Mouse (Mus musculus): ENCODE data around the gene Amn1. TPM values are rescaled to one million over a fixed set of nuclear protein-coding genes. Genes with fewer than 3 reads are reported as not detected.

Amn1 gene
- polyA plus RNA-seq, 1 experiment from 2014 or later, result 112 TPM

- peak overlapping the region; percentile 83 for H3K4me2 ChIP-seq (ENCODE audit: low read length)
- no peaks in the 10 kb centered on the region for H3K27me3 ChIP-seq (ENCODE audit: control insufficient read depth, insufficient read depth, low read depth, low read length)
- H3K4me3 ChIP-seq (ENCODE audit: low read depth, low read length), result peak overlapping the region; percentile 44
- H3K9me3 ChIP-seq (replicated peaks; ENCODE audit: control insufficient read depth, low read length, poor library complexity, severe bottlenecking), result no peaks in the 10 kb centered on the region
- H3K9ac ChIP-seq (ENCODE audit: low read depth, low read length), result peak overlapping the region; percentile 56
- ATAC-seq, result peak; percentile 95
- H3K4me1 ChIP-seq (ENCODE audit: control insufficient read depth, insufficient read depth, low read length), result peaks cover 8% of the 10 kb centered on the region
- no peaks in the 10 kb centered on the region for H3K36me3 ChIP-seq (ENCODE audit: control insufficient read depth, insufficient read depth, low read length)
- H3K27ac ChIP-seq (ENCODE audit: low read length), result no peak overlapping the region
- 4% methylated on average over 36 of the region's 36 CpGs for WGBS
These were observed 46.9 kb downstream of the Amn1 start for GRCm38 (mm10) chr6:149141393-149142173.

- Histone ChIP-seq H3K4me3 (ENCODE audit: low read depth, low read length) (no peak within 1 kb of the TSS), H3K27me3 (ENCODE audit: control insufficient read depth, insufficient read depth, low read depth, low read length) (no peaks in the 10 kb centered on the region), H3K36me3 (ENCODE audit: control insufficient read depth, insufficient read depth, low read length) (no peaks in the 10 kb centered on the region), H3K4me2 (ENCODE audit: low read length) (no peak within 1 kb of the TSS), H3K4me1 (ENCODE audit: control insufficient read depth, insufficient read depth, low read length) (peaks cover 8% of the 10 kb centered on the region), H3K27ac (ENCODE audit: low read length) (no peak within 1 kb of the TSS), H3K9ac (ENCODE audit: low read depth, low read length) (no peak within 1 kb of the TSS), H3K9me3 (replicated peaks; ENCODE audit: control insufficient read depth, low read length, poor library complexity, severe bottlenecking) (no peaks in the 10 kb centered on the region)
- WGBS, result 85% methylated on average over 1 of the region's 1 CpGs
- no peak for ATAC-seq
These were observed 49.0 kb downstream of the Amn1 start, which contains the start of gene Etfbkmt for GRCm38 (mm10) chr6:149139471-149139870. TSS of gene Etfbkmt (plus strand) at chr6:149139849.

GRCm38 (mm10) chr6:149139011-149139410 lies 49.5 kb downstream of the Amn1 start:
- no peak overlapping the region for H3K9ac ChIP-seq (ENCODE audit: low read depth, low read length)
- peaks cover 8% of the 10 kb centered on the region for H3K4me1 ChIP-seq (ENCODE audit: control insufficient read depth, insufficient read depth, low read length)
- H3K4me3 ChIP-seq (ENCODE audit: low read depth, low read length), result no peak overlapping the region
- H3K9me3 ChIP-seq (replicated peaks; ENCODE audit: control insufficient read depth, low read length, poor library complexity, severe bottlenecking), result no peaks in the 10 kb centered on the region
- 96% methylated on average over 3 of the region's 3 CpGs for WGBS
- no peak overlapping the region for H3K4me2 ChIP-seq (ENCODE audit: low read length)
- H3K27ac ChIP-seq (ENCODE audit: low read length), result no peak overlapping the region
- H3K36me3 ChIP-seq (ENCODE audit: control insufficient read depth, insufficient read depth, low read length), result no peaks in the 10 kb centered on the region
- ATAC-seq, result no peak
- no peaks in the 10 kb centered on the region for H3K27me3 ChIP-seq (ENCODE audit: control insufficient read depth, insufficient read depth, low read depth, low read length)

GRCm38 (mm10) chr6:149137936-149138335 lies 50.6 kb downstream of the Amn1 start:
- Histone ChIP-seq H3K4me2 (ENCODE audit: low read length) (no peak overlapping the region), H3K27ac (ENCODE audit: low read length) (no peak overlapping the region), H3K9ac (ENCODE audit: low read depth, low read length) (no peak overlapping the region), H3K4me3 (ENCODE audit: low read depth, low read length) (no peak overlapping the region), H3K27me3 (ENCODE audit: control insufficient read depth, insufficient read depth, low read depth, low read length) (no peaks in the 10 kb centered on the region), H3K9me3 (replicated peaks; ENCODE audit: control insufficient read depth, low read length, poor library complexity, severe bottlenecking) (no peaks in the 10 kb centered on the region), H3K36me3 (ENCODE audit: control insufficient read depth, insufficient read depth, low read length) (no peaks in the 10 kb centered on the region), H3K4me1 (ENCODE audit: control insufficient read depth, insufficient read depth, low read length) (peaks cover 8% of the 10 kb centered on the region)
- WGBS, result 90% methylated on average over 2 of the region's 2 CpGs
- no peak for ATAC-seq

GRCm38 (mm10) chr6:149135631-149136030 lies 52.9 kb downstream of the Amn1 start:
- H3K27me3 ChIP-seq (ENCODE audit: control insufficient read depth, insufficient read depth, low read depth, low read length), result no peaks in the 10 kb centered on the region
- no peak for ATAC-seq

GRCm38 (mm10) chr6:149134391-149135150 lies 53.9 kb downstream of the Amn1 start:
- Histone ChIP-seq H3K27ac (ENCODE audit: low read length) (no peak overlapping the region), H3K4me2 (ENCODE audit: low read length) (no peak overlapping the region), H3K9me3 (replicated peaks; ENCODE audit: control insufficient read depth, low read length, poor library complexity, severe bottlenecking) (no peaks in the 10 kb centered on the region), H3K36me3 (ENCODE audit: control insufficient read depth, insufficient read depth, low read length) (no peaks in the 10 kb centered on the region), H3K4me1 (ENCODE audit: control insufficient read depth, insufficient read depth, low read length) (no peaks in the 10 kb centered on the region), H3K4me3 (ENCODE audit: low read depth, low read length) (no peak overlapping the region), H3K9ac (ENCODE audit: low read depth, low read length) (no peak overlapping the region), H3K27me3 (ENCODE audit: control insufficient read depth, insufficient read depth, low read depth, low read length) (no peaks in the 10 kb centered on the region)
- ATAC-seq, result no peak
- WGBS, result 23% methylated on average over 5 of the region's 5 CpGs

More at GRCm38 (mm10) chr6:149135631-149136030, 52.9 kb downstream of the Amn1 start:
- Histone ChIP-seq H3K4me3 (ENCODE audit: low read depth, low read length) (no peak overlapping the region), H3K27ac (ENCODE audit: low read length) (no peak overlapping the region), H3K4me1 (ENCODE audit: control insufficient read depth, insufficient read depth, low read length) (no peaks in the 10 kb centered on the region), H3K36me3 (ENCODE audit: control insufficient read depth, insufficient read depth, low read length) (no peaks in the 10 kb centered on the region), H3K9ac (ENCODE audit: low read depth, low read length) (no peak overlapping the region), H3K4me2 (ENCODE audit: low read length) (no peak overlapping the region), H3K9me3 (replicated peaks; ENCODE audit: control insufficient read depth, low read length, poor library complexity, severe bottlenecking) (no peaks in the 10 kb centered on the region)
- 80% methylated on average over 6 of the region's 6 CpGs for WGBS

- ATAC-seq, result peak; percentile 73; the same call in 1 of the 2 replicates
- 27% methylated on average over 5 of the region's 5 CpGs for whole genome bisulfite sequencing
- no peak overlapping the region for H3K27ac ChIP-seq (ENCODE audit: low read length)
- H3K27me3 ChIP-seq (ENCODE audit: control insufficient read depth, insufficient read depth, low read depth, low read length), result no peaks in the 10 kb centered on the region
- H3K4me1 ChIP-seq (ENCODE audit: control insufficient read depth, insufficient read depth, low read length), result no peaks in the 10 kb centered on the region
- H3K9me3 ChIP-seq (replicated peaks; ENCODE audit: control insufficient read depth, low read length, poor library complexity, severe bottlenecking), result no peaks in the 10 kb centered on the region
- H3K36me3 ChIP-seq (ENCODE audit: control insufficient read depth, insufficient read depth, low read length), result no peaks in the 10 kb centered on the region
- H3K4me2 ChIP-seq (ENCODE audit: low read length), result no peak overlapping the region
- H3K4me3 ChIP-seq (ENCODE audit: low read depth, low read length), result no peak overlapping the region
- no peak overlapping the region for H3K9ac ChIP-seq (ENCODE audit: low read depth, low read length)
These were observed 56.0 kb downstream of the Amn1 start for GRCm38 (mm10) chr6:149132311-149133077.

GRCm38 (mm10) chr6:149131111-149131510 lies 57.4 kb downstream of the Amn1 start:
- Histone ChIP-seq H3K36me3 (ENCODE audit: control insufficient read depth, insufficient read depth, low read length) (no peaks in the 10 kb centered on the region), H3K4me2 (ENCODE audit: low read length) (no peak overlapping the region), H3K4me3 (ENCODE audit: low read depth, low read length) (no peak overlapping the region), H3K27me3 (ENCODE audit: control insufficient read depth, insufficient read depth, low read depth, low read length) (no peaks in the 10 kb centered on the region), H3K27ac (ENCODE audit: low read length) (no peak overlapping the region), H3K9ac (ENCODE audit: low read depth, low read length) (no peak overlapping the region), H3K4me1 (ENCODE audit: control insufficient read depth, insufficient read depth, low read length) (no peaks in the 10 kb centered on the region), H3K9me3 (replicated peaks; ENCODE audit: control insufficient read depth, low read length, poor library complexity, severe bottlenecking) (no peaks in the 10 kb centered on the region)
- WGBS, result 9% methylated on average over 3 of the region's 3 CpGs
- no peak for ATAC-seq

All from midbrain, embryonic 16.5 days (tissue).